Mouse (Mus musculus) lung, postnatal 25 days (tissue): ENCODE data around the gene Naa16.
"Not testable (repeated sequence)": the region's sequence is repeated elsewhere in the genome, so short reads cannot be mapped to it uniquely, and the experiment has no call there.

Source experiments
- DNase-seq: peaks from one replicate; pipeline ENCODE4 v3.0.0; 2022; ENCODE audit warnings: low spot score

The Naa16 gene

DNA sequence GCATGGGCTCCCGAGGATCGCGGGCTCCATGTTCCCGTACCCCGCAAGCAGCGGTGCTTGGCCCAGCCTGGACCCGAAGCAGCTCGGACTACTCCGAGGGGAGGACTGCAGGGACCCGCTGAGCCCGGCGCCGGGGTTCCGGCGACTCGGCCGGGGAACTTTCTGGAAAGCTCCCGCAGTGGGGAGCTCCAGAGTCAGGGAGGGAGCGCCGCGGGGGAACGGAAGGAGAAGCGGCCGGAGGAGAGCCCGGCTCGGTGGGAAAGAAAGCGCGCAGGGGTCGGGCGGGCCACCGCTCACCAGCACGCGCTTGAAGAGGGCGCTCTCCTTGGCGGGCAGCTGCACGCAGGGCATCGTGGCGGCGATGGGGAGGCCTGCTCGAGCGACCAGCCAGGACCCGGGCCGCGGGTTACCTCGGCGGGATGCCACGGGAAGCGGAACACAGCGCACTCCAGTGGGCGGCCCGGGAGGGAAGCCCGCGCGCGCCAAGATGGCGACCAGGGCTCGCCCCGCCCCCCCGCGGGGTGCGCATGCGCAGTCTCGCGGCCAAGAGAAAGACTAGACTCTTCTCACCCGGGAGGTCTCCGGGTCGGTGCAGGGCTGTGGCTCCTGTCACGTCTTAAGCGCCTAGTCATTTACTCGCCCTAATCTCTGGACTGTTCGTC, at the start of gene Naa16:
Gene Naa16, minus strand, starts transcription at position 514 of the 662 bp plus-strand sequence.
- DNase-seq, result peak; percentile 93

- DNase-seq, result no peak
Measured at GRCm38 (mm10) chr14:79434068-79434467, 43.5 kb upstream of the Naa16 start.

DNA sequence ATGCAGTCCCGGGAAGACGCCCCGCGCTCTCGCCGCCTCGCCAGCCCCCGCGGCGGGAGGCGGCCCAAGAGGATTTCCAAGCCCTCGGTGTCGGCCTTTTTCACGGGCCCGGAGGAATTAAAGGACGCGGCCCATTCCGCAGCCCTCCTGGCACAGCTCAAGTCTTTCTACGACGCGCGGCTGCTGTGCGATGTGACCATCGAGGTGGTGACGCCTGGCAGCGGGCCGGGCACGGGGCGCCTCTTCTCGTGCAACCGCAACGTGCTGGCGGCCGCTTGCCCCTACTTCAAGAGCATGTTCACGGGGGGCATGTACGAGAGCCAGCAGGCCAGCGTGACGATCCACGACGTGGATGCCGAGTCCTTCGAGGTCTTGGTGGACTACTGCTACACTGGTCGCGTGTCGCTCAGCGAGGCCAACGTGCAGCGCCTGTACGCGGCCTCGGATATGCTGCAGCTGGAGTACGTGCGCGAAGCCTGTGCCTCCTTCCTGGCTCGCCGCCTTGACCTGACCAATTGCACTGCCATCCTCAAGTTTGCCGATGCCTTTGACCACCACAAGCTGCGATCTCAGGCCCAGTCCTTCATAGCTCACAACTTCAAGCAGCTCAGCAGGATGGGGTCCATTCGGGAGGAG, 36.3 kb upstream of the Naa16 start:
- DNase-seq, result not testable (repeated sequence)

DNA sequence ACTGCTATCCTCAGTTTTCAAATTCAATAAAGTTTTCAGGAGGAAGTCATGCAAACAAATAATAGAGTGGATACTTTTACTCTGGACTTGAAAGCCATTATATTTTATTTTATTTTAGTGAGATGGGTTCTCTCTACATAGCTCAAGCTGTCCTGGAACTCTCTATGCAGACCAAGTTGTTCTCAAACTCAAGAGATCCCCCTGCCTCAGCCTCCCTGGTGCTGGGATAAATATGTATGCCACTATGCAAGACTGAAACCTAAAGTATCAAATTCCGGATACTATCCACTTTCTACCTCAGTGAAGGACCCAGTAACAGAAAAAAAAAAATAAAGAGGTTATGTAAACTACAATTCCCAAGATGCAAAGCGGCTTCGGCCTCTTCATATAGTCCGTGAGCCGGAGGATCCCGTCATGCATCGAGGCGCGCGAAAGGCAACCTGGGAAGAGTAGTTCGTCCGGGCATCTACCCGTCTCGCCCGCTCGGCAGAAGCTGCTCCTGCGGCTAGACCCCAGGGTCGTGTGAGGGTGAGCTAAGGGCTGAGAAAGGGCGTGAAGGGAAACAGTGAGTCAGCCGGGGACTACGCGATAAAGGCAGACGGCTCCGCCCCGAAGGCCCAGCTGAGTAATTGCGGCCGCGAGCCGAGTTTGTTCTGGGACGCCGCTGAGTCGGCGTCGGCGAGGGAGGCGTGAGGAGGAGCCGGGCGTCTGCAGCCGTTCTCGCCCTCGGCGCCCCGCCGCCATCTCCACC, 35.6 kb upstream of the Naa16 start, which contains the start of gene Kbtbd7:
Gene Kbtbd7, plus strand, starts transcription at position 533 of the 751 bp plus-strand sequence.
- DNase-seq, result peak; percentile 97

DNA sequence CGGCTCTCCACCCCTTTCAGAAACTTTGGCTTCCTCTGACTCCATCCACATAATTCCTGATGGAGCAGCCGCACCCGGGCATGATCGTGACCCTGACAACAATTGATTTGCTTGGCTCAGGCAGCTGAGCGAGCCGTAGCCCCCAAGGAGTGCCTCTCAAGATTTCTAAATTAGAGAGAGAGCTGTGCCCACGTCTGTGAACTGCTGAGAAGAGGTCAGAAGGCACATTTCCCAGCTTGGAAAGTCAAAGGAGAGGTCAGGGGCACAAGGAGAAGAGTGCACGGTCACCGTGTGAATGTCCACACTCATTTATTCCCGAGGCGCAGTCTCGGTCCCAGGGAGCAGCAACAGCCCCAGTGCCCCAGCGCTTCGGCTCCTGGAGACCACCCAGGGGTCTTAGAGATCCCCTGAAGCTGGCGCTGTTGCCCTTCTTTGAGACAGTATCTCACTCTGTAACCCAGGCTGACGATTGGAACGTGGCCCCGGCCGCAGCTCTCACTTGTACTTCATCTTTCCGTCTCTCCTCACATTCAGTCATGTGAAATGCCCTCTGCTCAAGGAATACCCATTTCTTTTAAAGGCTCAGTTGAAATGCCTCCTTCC, 29.6 kb upstream of the Naa16 start:
- no peak for DNase-seq

- DNase-seq, result no peak
Measured at GRCm38 (mm10) chr14:79413121-79413520, 22.5 kb upstream of the Naa16 start.

- no peak for DNase-seq
Measured at GRCm38 (mm10) chr14:79410662-79411061, 20.1 kb upstream of the Naa16 start.

DNA sequence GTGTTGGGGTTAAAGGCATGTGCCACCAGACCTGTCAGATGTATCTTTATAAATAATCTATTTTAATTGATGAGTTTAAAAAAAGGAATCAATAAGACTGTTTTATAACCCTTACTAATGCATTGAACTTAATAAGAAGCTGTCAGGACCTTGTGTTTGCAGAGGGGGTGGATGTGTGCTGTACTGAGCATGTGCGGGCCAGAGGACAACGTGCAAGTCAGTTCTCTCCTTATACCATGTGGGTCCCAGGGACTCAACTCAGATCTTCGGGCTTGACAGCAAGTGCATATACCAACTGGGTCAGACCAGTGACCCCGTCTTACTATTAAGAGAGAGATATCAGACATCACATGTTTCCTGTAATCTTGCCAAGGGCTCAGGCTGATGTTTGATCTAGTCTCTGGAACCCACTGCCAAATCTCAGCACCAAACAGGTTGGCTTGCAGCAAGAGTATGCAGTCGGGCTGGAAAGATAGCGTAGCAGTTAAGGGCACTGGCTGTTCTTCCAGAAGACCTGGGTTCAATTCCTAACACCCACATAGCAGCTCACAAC, 18.8 kb upstream of the Naa16 start:
- no peak for DNase-seq

- no peak for DNase-seq
Measured at GRCm38 (mm10) chr14:79407641-79408040, 17.1 kb upstream of the Naa16 start.

- DNase-seq, result peak; percentile 74
Measured at GRCm38 (mm10) chr14:79397321-79398122, 6.9 kb upstream of the Naa16 start, which contains the start of gene Mtrf1. Gene Mtrf1 (plus strand): TSS chr14:79397772.

DNA sequence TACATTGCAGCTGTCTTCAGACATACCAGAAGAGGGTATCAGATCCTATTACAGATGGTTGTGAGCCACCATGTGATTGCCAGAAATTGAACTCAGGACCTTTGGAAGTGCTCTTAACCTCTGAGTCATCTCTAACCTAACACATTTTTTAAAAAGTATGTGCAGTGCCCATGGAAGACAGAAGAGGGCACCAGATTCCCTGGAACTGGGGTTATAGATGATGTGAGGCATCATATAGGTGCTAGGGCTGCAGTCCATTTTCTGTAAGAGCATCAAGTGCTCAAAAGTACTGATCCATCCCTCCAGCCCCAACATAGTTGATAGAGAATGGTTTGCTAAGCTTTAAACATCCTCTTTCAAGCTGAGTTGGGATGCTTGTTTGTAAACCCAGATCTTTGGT, 4.0 kb upstream of the Naa16 start:
- DNase-seq, result peak; percentile 43

- no peak for DNase-seq
Measured at GRCm38 (mm10) chr14:79393289-79393688, 2.7 kb upstream of the Naa16 start.

DNA sequence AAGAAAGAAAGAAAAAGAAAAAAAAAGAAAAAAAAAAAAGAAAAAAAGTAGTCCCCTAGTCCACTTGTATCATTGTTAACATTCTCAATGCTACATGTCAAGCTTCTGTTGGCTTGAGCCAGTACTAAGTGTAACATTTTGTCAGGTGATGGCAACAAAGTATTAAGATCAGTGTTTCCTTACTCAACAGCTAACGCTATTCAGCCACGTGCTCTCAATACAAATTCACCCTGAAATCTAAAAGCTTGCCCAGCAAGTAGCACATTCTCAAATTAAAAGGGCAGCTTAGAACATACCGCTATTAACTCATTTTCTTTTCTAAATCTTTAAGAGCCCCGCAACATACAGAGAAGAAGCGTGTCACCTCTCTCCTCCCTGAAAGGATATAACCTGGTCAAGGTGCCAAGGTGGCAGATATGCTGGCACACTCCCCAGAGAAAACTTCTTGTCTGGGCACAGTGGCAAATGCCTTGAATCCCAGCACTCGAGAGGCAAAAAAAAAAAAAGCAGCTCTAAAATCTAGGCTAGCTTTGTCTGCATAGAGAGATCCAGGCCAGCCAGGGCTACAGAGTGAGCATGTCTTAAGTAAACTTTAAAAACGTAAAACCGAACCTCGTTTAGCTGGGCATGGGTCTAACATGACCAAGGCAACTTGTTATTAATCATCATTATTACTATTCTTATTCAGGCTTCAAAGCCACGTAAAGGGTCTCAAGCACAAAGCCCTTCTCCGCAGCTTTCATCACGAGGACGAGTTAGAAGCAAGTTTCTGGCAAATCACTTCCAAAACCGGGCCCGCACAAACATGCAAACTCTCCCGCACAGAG, 927 bp downstream of the Naa16 start:
- peak; percentile 24 for DNase-seq

GRCm38 (mm10) chr14:79388304-79388703, 2.3 kb downstream of the Naa16 start:
- DNase-seq, result no peak

DNA sequence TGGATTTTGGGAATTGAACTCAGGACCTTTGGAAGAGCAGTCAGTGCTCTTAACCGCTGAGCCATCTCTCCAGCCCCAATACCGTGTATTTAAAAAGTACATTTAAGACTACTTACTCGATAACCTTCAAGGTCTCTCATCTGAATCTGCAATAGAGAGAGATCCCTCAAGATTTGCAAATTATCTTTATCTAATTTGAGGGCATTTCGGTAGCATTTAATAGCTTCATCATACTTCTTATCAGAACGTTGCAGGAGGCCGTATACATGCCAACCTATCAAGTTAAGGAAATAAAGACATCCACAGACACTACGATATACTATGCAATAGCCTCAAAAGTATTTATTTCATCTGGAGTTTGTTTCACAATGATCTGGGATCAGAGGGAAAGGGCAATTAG, 7.5 kb downstream of the Naa16 start:
- DNase-seq, result no peak

DNA sequence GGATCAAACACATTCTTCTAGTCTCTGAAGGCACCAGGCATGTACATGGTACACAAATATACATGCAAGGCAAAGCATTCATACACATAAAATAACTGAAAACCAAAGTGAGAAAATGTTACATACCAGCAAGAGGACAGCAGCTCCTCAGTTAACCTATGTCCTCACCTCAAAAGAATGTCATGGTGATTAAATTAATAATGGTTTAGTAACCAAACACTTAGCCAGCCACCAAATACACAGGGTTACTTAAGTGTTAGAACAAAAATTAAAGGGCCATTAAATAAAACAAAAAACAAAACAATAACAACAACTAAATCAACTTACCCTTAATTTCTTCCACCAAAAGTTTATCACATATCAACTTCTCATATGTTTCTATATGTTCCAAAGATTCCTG, 13.5 kb downstream of the Naa16 start:
- no peak for DNase-seq

DNA sequence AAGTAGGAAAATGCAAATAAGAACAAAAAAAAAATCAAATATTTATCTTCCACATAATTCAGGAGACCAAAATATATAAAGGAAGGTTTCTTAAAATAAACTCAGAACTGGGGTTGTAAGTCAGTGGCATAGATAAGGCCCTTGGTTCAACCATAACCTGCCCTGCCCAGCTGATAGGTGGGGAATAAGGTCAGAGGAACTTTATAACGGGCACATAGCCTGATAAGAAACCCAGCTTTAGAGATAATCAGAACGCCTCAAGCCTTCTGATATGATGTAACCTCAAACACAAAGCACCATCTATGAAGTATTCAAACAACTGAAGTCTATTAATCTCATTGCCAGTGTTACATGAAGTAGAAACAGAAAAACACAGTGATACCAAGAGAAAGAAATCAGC, 32.5 kb downstream of the Naa16 start:
- DNase-seq, result no peak

DNA sequence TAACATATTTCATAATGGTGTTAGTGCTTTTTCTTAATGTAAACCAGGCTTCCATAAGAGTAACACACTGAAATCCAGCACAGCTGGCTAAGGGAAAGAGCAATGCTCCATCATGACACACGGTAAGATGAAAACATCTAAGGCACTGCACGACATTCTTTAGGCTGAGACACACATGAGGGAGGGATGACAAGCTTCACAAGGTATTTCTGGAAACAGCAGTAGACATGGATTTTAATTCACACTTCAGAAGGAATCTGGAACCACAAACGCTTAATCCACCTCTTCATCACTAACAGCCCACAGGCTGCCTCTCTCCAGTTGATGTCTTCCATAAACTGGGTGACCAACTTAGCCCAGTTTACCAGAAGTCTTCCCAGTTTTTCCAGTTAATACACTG, 44.2 kb downstream of the Naa16 start:
- no peak for DNase-seq

GRCm38 (mm10) chr14:79335613-79336012, 55.0 kb downstream of the Naa16 start:
- DNase-seq, result no peak

DNA sequence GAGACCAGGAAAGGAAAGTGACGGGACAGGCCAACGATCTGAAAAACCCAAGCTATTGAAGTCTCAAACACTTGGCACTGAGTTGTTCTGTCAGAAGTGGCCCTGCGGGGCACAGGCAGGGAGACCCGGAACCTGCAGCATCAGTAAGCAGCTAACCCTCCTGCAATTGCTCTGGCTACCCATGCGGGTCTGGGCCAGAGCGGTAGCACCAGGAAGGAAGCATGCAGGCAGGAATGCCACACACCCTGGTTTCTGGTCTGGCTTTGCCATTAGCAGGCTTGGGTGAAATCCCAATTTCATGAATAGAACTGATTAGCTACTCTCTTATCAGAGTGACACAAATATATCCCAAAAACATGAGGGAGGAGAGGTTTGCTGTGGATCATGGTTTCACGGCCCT, 58.6 kb downstream of the Naa16 start:
- DNase-seq, result no peak
